Mouse (Mus musculus): ENCODE data around the gene Cryzl2. TPM values are rescaled to one million over a fixed set of nuclear protein-coding genes. Genes with fewer than 3 reads are reported as not detected.

The Cryzl2 gene
- polyA plus RNA-seq, 1 experiment from 2014 or later, result 6.4 TPM

DNA sequence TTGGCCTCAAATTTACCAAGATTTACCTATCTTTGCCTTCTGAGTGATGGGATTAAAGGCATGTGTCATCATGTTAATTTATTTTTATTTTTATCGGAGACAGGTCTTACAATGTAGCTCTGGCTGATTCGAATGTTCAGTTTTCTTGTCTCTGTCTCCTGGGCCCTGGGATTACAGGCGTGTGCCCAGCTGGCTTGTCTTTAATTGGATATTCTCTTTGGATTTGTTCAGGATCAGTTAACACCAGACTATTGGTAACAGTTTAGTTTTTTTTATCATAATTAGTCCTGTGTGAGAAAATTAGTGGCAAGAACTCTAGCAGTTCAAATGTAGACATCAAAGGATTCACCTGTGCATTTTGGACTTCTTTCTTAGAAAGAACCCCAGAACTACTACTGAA, 588 bp upstream of the Cryzl2 start:
- Histone ChIP-seq H3K27me3 (0 out of 2 replicates have a peak, but pooled peaks cover 2% of the 10 kb centered on the region), H3K9ac (no peak overlapping the region), H3K27ac (no peak overlapping the region), H3K36me3 (no peaks in the 10 kb centered on the region), H3K4me2 (replicated peaks) (peak overlapping the region; percentile 58; the same call in 1 of the 2 replicates), H3K9me3 (no peaks in the 10 kb centered on the region), H3K4me3 (no peak overlapping the region), H3K4me1 (peaks cover 17% of the 10 kb centered on the region)
- WGBS, result 92% methylated on average over 3 of the region's 3 CpGs
- ATAC-seq (ENCODE audit: low FRiP score, low read depth), result no peak

DNA sequence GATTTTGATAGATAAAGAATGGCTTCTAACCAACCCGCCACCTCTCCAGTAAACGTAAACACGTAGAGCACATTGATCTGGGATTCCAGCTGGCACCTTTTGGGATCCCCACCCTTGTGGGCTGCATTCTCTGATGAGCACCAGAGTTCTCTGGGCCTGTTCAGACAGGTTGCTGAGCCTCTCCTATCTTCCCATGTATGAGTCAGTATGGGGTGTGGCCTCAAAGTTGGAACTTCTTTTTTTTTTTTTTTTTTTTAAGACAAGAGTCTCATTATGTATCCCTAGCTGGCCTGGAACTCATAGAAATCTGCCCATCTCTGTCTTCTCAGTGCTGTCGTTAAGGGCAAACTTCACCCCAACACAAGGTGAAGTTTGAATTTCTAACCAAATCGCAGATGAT, 1.5 kb downstream of the Cryzl2 start:
- no peak overlapping the region for H3K4me3 ChIP-seq
- no peaks in the 10 kb centered on the region for H3K36me3 ChIP-seq
- no peak overlapping the region for H3K4me2 ChIP-seq (replicated peaks)
- no peak for ATAC-seq (ENCODE audit: low FRiP score, low read depth)
- no peak overlapping the region for H3K27ac ChIP-seq
- WGBS, result 91% methylated on average over 5 of the region's 5 CpGs
- H3K9me3 ChIP-seq, result no peaks in the 10 kb centered on the region
- peaks cover 11% of the 10 kb centered on the region for H3K4me1 ChIP-seq
- H3K9ac ChIP-seq, result no peak overlapping the region
- 0 out of 2 replicates have a peak, but pooled peaks cover 2% of the 10 kb centered on the region for H3K27me3 ChIP-seq

- Histone ChIP-seq H3K36me3 (no peaks in the 10 kb centered on the region), H3K9ac (no peak overlapping the region), H3K9me3 (no peaks in the 10 kb centered on the region), H3K4me3 (no peak overlapping the region), H3K27me3 (0 out of 2 replicates have a peak, but pooled peaks cover 2% of the 10 kb centered on the region), H3K27ac (no peak overlapping the region), H3K4me1 (peaks cover 11% of the 10 kb centered on the region), H3K4me2 (replicated peaks) (no peak overlapping the region)
- WGBS, result 90% methylated on average over 5 of the region's 5 CpGs
- no peak for ATAC-seq (ENCODE audit: low FRiP score, low read depth)
Measured at GRCm38 (mm10) chr1:157461276-157461675, 2.9 kb downstream of the Cryzl2 start.

DNA sequence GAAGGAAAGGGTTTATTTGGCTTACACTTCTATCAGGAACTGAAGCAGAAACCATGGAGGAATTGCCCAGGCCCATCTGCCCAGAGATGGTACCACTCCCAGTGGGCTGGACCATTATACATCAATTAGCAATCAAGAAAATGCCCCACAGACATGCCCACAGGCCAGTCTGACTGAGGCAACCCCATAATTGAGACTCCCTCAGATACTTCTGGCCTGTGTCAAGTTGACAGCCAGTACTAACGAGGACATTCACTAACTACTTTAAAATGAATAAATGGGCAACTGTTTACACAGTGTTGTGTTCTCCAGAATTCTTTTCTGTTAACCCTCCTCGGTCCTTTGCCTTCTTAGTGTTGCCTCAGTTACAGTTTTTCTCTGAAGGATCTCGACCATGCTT, 4.0 kb downstream of the Cryzl2 start:
- Histone ChIP-seq H3K27ac (no peak overlapping the region), H3K9me3 (no peaks in the 10 kb centered on the region), H3K4me2 (replicated peaks) (no peak overlapping the region), H3K9ac (no peak overlapping the region), H3K36me3 (no peaks in the 10 kb centered on the region), H3K4me1 (peaks cover 11% of the 10 kb centered on the region), H3K27me3 (no peaks in the 10 kb centered on the region), H3K4me3 (no peak overlapping the region)
- ATAC-seq (ENCODE audit: low FRiP score, low read depth), result no peak
- WGBS, result 51% methylated on average over 3 of the region's 3 CpGs

DNA sequence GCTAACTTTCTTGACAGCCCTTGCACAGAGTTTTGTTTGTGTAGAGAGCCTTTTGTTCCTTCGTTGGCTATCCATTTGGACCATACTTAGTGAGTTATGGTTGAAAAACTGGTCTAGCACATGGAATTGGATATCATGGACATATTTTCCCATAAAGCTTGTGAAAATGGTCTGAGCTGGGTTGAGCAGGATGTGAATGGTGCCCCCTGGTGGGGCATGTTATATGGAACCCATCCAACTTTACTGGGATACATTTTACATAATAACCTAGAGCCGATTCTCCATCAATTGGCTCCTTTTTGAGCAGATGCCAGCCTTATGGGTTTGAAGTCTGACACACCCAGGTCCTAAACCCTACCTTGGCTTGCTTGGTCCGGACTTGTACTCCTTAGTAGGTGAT, 6.8 kb downstream of the Cryzl2 start:
- 81% methylated on average over 3 of the region's 3 CpGs for WGBS
- Histone ChIP-seq H3K9ac (no peak overlapping the region), H3K27me3 (no peaks in the 10 kb centered on the region), H3K27ac (no peak overlapping the region), H3K36me3 (no peaks in the 10 kb centered on the region), H3K4me2 (replicated peaks) (no peak overlapping the region), H3K4me3 (no peak overlapping the region), H3K9me3 (no peaks in the 10 kb centered on the region), H3K4me1 (no peaks in the 10 kb centered on the region)
- no peak for ATAC-seq (ENCODE audit: low FRiP score, low read depth)

- H3K4me1 ChIP-seq, result no peaks in the 10 kb centered on the region
- no peak for ATAC-seq (ENCODE audit: low FRiP score, low read depth)
- no peaks in the 10 kb centered on the region for H3K36me3 ChIP-seq
- no peaks in the 10 kb centered on the region for H3K27me3 ChIP-seq
- no peaks in the 10 kb centered on the region for H3K9me3 ChIP-seq
- H3K9ac ChIP-seq, result no peak overlapping the region
- WGBS, result 88% methylated on average over 8 of the region's 8 CpGs
- H3K4me3 ChIP-seq, result no peak overlapping the region
- H3K4me2 ChIP-seq (replicated peaks), result no peak overlapping the region
- H3K27ac ChIP-seq, result no peak overlapping the region
Measured at GRCm38 (mm10) chr1:157467866-157468265, 9.5 kb downstream of the Cryzl2 start.

DNA sequence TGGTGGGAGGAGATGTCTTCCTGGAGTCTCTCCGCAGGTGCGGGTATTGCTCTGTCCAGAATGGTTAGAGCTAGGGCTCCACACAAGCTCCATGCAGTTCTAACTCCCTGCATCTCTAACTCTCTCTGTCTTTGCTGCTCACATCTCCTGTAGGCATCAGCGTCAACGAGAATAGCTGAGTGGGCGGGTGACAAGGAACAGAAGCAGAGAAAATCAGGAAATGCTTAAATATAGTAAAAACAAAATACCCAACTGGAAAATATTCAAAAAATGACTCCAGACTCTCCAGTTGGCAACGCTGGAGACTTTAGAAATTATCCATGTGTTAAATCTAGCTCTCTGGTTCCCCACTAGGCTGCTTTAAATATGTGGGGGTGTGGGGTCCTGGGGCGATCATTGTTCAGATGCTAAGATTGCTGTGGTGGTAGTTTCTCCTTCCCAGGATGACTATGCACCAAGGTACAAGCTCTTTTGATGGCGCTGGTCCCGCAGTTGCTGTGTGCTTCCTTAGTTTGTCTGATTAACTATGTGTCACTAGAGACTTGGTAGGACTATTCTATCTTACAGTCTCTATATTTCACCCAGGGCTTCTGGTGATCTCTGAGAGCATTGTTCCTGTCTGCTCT, 12.5 kb downstream of the Cryzl2 start:
- H3K27ac ChIP-seq, result no peak overlapping the region
- no peaks in the 10 kb centered on the region for H3K4me1 ChIP-seq
- no peaks in the 10 kb centered on the region for H3K36me3 ChIP-seq
- H3K9ac ChIP-seq, result no peak overlapping the region
- 88% methylated on average over 9 of the region's 9 CpGs for WGBS
- no peak for ATAC-seq (ENCODE audit: low FRiP score, low read depth)
- no peak overlapping the region for H3K4me2 ChIP-seq (replicated peaks)
- H3K27me3 ChIP-seq, result no peaks in the 10 kb centered on the region
- H3K9me3 ChIP-seq, result no peaks in the 10 kb centered on the region
- no peak overlapping the region for H3K4me3 ChIP-seq

GRCm38 (mm10) chr1:157472716-157473115, 14.3 kb downstream of the Cryzl2 start:
- WGBS, result 91% methylated on average over 7 of the region's 7 CpGs
- Histone ChIP-seq H3K9me3 (no peaks in the 10 kb centered on the region), H3K36me3 (no peaks in the 10 kb centered on the region), H3K4me3 (no peak overlapping the region), H3K9ac (no peak overlapping the region), H3K27ac (no peak overlapping the region), H3K27me3 (no peaks in the 10 kb centered on the region), H3K4me2 (replicated peaks) (no peak overlapping the region), H3K4me1 (no peaks in the 10 kb centered on the region)
- ATAC-seq (ENCODE audit: low FRiP score, low read depth), result no peak

DNA sequence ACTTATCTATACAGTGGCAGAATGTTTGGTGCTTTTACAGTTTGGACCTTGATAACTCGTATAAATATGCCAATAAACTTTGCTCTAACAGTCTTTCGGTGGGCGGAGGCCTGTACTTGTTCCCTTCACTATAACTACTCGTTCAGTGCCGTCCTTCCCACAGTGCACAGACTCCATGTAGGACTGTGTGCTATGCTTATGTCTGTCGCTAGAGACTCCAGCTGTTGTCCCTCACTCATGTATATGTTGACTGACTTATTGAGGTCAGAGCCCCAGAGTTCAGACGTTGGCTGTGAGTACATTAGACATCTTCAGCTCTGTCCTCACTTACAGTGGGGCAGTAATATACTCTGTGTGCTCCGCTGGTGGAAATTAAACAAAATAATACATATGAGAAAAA, 16.5 kb downstream of the Cryzl2 start:
- no peaks in the 10 kb centered on the region for H3K9me3 ChIP-seq
- ATAC-seq (ENCODE audit: low FRiP score, low read depth), result no peak
- no peaks in the 10 kb centered on the region for H3K4me1 ChIP-seq
- H3K36me3 ChIP-seq, result no peaks in the 10 kb centered on the region
- no peak overlapping the region for H3K9ac ChIP-seq
- no peak overlapping the region for H3K27ac ChIP-seq
- whole genome bisulfite sequencing, result 76% methylated on average over 8 of the region's 8 CpGs
- H3K27me3 ChIP-seq, result no peaks in the 10 kb centered on the region
- H3K4me2 ChIP-seq (replicated peaks), result no peak overlapping the region
- no peak overlapping the region for H3K4me3 ChIP-seq

DNA sequence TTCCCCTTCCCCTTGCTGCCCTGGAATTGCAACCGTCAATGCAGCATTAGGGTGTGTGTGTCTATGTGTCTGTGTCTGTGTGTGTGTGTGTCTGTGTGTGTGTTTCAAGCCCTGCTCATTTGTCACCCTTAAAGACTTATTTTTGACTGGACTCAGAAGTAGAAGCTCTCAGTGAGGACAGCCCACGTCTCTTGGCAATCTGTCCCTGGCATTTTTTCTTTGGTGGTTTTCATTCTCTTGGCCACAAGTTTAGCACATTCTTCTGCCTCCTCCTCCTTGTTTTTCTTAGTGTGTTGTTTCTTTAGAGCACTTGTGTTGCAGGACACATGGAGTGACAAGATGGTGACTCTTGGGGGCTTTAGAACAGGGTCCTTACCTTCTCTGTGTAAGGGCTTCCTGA, 17.9 kb downstream of the Cryzl2 start:
- no peaks in the 10 kb centered on the region for H3K36me3 ChIP-seq
- WGBS, result 61% methylated on average over 2 of the region's 2 CpGs
- H3K4me3 ChIP-seq, result no peak overlapping the region
- H3K9me3 ChIP-seq, result no peaks in the 10 kb centered on the region
- H3K4me2 ChIP-seq (replicated peaks), result no peak overlapping the region
- ATAC-seq (ENCODE audit: low FRiP score, low read depth), result no peak
- no peak overlapping the region for H3K9ac ChIP-seq
- no peak overlapping the region for H3K27ac ChIP-seq
- no peaks in the 10 kb centered on the region for H3K27me3 ChIP-seq
- H3K4me1 ChIP-seq, result no peaks in the 10 kb centered on the region

- no peak overlapping the region for H3K4me2 ChIP-seq (replicated peaks)
- no peaks in the 10 kb centered on the region for H3K9me3 ChIP-seq
- no peak overlapping the region for H3K27ac ChIP-seq
- no peak overlapping the region for H3K9ac ChIP-seq
- 32% methylated on average over 9 of the region's 9 CpGs for WGBS
- H3K4me1 ChIP-seq, result no peaks in the 10 kb centered on the region
- no peaks in the 10 kb centered on the region for H3K27me3 ChIP-seq
- no peak for ATAC-seq (ENCODE audit: low FRiP score, low read depth)
- no peaks in the 10 kb centered on the region for H3K36me3 ChIP-seq
- no peak overlapping the region for H3K4me3 ChIP-seq
Measured at GRCm38 (mm10) chr1:157480090-157480489, 21.7 kb downstream of the Cryzl2 start.

DNA sequence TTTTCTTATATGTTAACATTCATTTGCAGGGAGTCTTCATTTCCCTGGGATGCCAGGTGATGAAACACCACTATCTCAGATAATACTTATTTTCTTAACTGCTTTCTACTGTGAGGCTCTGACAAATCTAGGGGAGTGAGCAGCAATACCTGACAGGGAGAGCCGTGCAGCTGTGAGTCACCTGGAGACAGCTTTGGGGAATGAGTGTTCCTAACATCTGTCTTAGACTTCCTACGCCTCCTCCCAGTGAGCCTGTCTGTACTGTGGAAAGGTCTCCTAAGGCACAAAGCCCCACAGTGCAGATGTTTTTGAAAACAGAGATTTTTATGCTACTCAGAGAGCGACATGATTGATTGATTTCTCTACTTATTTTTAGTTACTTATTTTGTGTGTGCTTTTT, 22.5 kb downstream of the Cryzl2 start:
- Histone ChIP-seq H3K27ac (no peak overlapping the region), H3K4me1 (no peaks in the 10 kb centered on the region), H3K36me3 (no peaks in the 10 kb centered on the region), H3K27me3 (no peaks in the 10 kb centered on the region), H3K9ac (no peak overlapping the region), H3K4me2 (replicated peaks) (no peak overlapping the region), H3K4me3 (no peak overlapping the region), H3K9me3 (no peaks in the 10 kb centered on the region)
- no peak for ATAC-seq (ENCODE audit: low FRiP score, low read depth)
- WGBS, result 59% methylated on average over 3 of the region's 3 CpGs

DNA sequence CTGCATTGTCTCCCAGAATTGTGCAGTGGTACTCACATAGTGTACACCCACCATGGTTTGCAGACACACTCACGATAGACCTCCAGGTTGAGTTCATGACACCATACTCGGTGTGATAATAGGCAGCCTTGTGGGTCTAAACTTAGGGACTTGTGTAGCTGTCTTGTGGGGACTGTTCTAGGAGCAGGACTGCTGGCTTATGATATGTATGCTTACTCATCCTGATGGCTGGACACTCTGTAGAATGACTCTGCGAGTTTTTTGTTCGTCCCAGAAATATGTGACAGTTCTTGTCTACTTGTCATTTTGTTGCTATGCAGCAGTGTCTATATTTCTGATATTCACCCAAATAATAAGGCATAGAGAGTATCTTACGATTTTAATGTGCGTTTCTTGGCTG, 23.3 kb downstream of the Cryzl2 start:
- Histone ChIP-seq H3K4me2 (replicated peaks) (no peak overlapping the region), H3K4me3 (no peak overlapping the region), H3K4me1 (no peaks in the 10 kb centered on the region), H3K27me3 (no peaks in the 10 kb centered on the region), H3K9ac (no peak overlapping the region), H3K9me3 (no peaks in the 10 kb centered on the region), H3K27ac (no peak overlapping the region), H3K36me3 (no peaks in the 10 kb centered on the region)
- no peak for ATAC-seq (ENCODE audit: low FRiP score, low read depth)
- 92% methylated on average over 6 of the region's 6 CpGs for WGBS

All from limb, embryonic 13.5 days (tissue).